Mouse (Mus musculus): ENCODE results near the gene Slc22a17.
"Not testable (repeated sequence)": the region's sequence is repeated elsewhere in the genome, so short reads cannot be mapped to it uniquely, and the experiment has no call there.

Gene Slc22a17

GRCm38 (mm10) chr14:54912886-54913285 is at the start of gene Slc22a17:
Gene Slc22a17 (minus strand): TSS chr14:54913132.
- DNase-seq (ENCODE audit: low read depth in 1 of 2, low spot score in 2 of 2), result no peak

GRCm38 (mm10) chr14:54962714-54963113 is 49.8 kb upstream of the Slc22a17 start:
- DNase-seq (ENCODE audit: low read depth in 1 of 2, low spot score in 2 of 2), result no peak

GRCm38 (mm10) chr14:54961487-54961886 is 48.6 kb upstream of the Slc22a17 start:
- no peak for DNase-seq (ENCODE audit: low read depth in 1 of 2, low spot score in 2 of 2)

GRCm38 (mm10) chr14:54960769-54961168 is 47.8 kb upstream of the Slc22a17 start:
- DNase-seq (ENCODE audit: low read depth in 1 of 2, low spot score in 2 of 2), result no peak

- DNase-seq (ENCODE audit: low read depth in 1 of 2, low spot score in 2 of 2), result not testable (repeated sequence)
These were observed 47.1 kb upstream of the Slc22a17 start for GRCm38 (mm10) chr14:54959853-54960613.

GRCm38 (mm10) chr14:54959197-54959596 is 46.3 kb upstream of the Slc22a17 start:
- DNase-seq (ENCODE audit: low read depth in 1 of 2, low spot score in 2 of 2), result no peak

- DNase-seq (ENCODE audit: low read depth in 1 of 2, low spot score in 2 of 2), result no peak
These were observed 45.6 kb upstream of the Slc22a17 start for GRCm38 (mm10) chr14:54958503-54958902.

GRCm38 (mm10) chr14:54956533-54956932 is 43.6 kb upstream of the Slc22a17 start:
- DNase-seq (ENCODE audit: low read depth in 1 of 2, low spot score in 2 of 2), result no peak

GRCm38 (mm10) chr14:54955481-54955880 is 42.5 kb upstream of the Slc22a17 start:
- no peak for DNase-seq (ENCODE audit: low read depth in 1 of 2, low spot score in 2 of 2)

- no peak for DNase-seq (ENCODE audit: low read depth in 1 of 2, low spot score in 2 of 2)
These were observed 41.5 kb upstream of the Slc22a17 start for GRCm38 (mm10) chr14:54954474-54954873.

GRCm38 (mm10) chr14:54953664-54954206 is 40.8 kb upstream of the Slc22a17 start:
- no peak for DNase-seq (ENCODE audit: low read depth in 1 of 2, low spot score in 2 of 2)

GRCm38 (mm10) chr14:54951587-54951986 is 38.7 kb upstream of the Slc22a17 start:
- no peak for DNase-seq (ENCODE audit: low read depth in 1 of 2, low spot score in 2 of 2)

GRCm38 (mm10) chr14:54950493-54950892 is 37.6 kb upstream of the Slc22a17 start:
- no peak for DNase-seq (ENCODE audit: low read depth in 1 of 2, low spot score in 2 of 2)

- no peak for DNase-seq (ENCODE audit: low read depth in 1 of 2, low spot score in 2 of 2)
These were observed 35.8 kb upstream of the Slc22a17 start for GRCm38 (mm10) chr14:54948781-54949180.

- not testable (repeated sequence) for DNase-seq (ENCODE audit: low read depth in 1 of 2, low spot score in 2 of 2)
These were observed 34.1 kb upstream of the Slc22a17 start for GRCm38 (mm10) chr14:54947008-54947407.

GRCm38 (mm10) chr14:54945975-54946704 is 33.2 kb upstream of the Slc22a17 start:
- no peak for DNase-seq (ENCODE audit: low read depth in 1 of 2, low spot score in 2 of 2)

- DNase-seq (ENCODE audit: low read depth in 1 of 2, low spot score in 2 of 2), result no peak
These were observed 32.0 kb upstream of the Slc22a17 start for GRCm38 (mm10) chr14:54944939-54945338.

- DNase-seq (ENCODE audit: low read depth in 1 of 2, low spot score in 2 of 2), result no peak
These were observed 31.0 kb upstream of the Slc22a17 start for GRCm38 (mm10) chr14:54943971-54944370.

GRCm38 (mm10) chr14:54942479-54942878 is 29.5 kb upstream of the Slc22a17 start:
- no peak for DNase-seq (ENCODE audit: low read depth in 1 of 2, low spot score in 2 of 2)

- no peak for DNase-seq (ENCODE audit: low read depth in 1 of 2, low spot score in 2 of 2)
These were observed 28.4 kb upstream of the Slc22a17 start for GRCm38 (mm10) chr14:54941024-54941978.

GRCm38 (mm10) chr14:54940176-54940530 is 27.2 kb upstream of the Slc22a17 start:
- no peak for DNase-seq (ENCODE audit: low read depth in 1 of 2, low spot score in 2 of 2)
